15 mouse cellular contexts compared by ENCODE assay signal in genomic region chr8:120513145-120513544, GRCm38 (mm10).
DNase-seq lines count a peak whose midpoint lies in the region; ATAC-seq and TF ChIP-seq lines count a peak whose summit lies in the region.
"Had no signal": no experiment of that assay in that cellular context is flagged by ENCODE, and none has a peak within 500 bp of the region (broad histone marks: within the 10 kb centered on the region; RNA-seq: fewer than 3 reads in every experiment).

No protein-coding gene starts in this region.

- TF ChIP-seq CTCF in forebrain, postnatal 0 days (IDR thresholded peaks at IDR 0.05; ENCODE audit: low read depth) = no peak
- TF ChIP-seq CTCF in lung, postnatal 0 days (IDR thresholded peaks at IDR 0.05) = no peak

- peaks cover 100% of the 10 kb centered on the region for H3K4me1 ChIP-seq in heart, embryonic 10.5 days
- peaks cover 49% of the 10 kb centered on the region for H3K4me1 ChIP-seq in forebrain, postnatal 0 days (ENCODE audit: insufficient read depth)
- peaks cover 89% of the 10 kb centered on the region for H3K4me1 ChIP-seq in midbrain, embryonic 11.5 days (ENCODE audit: control insufficient read depth, insufficient read depth, low read length)
- peaks cover 21% of the 10 kb centered on the region; the same call in 1 of the 2 replicates for H3K4me1 ChIP-seq in lung, postnatal 0 days (ENCODE audit: insufficient read depth, low read depth, low read length)

- 0 out of 2 replicates have a peak overlapping the region, but pooled peaks have one; percentile 26 for H3K4me2 ChIP-seq in forebrain, postnatal 0 days (ENCODE audit: low read depth)
- H3K4me2 ChIP-seq in midbrain, embryonic 11.5 days = peak overlapping the region; percentile 26; the same call in 1 of the 2 replicates
- H3K4me2 ChIP-seq in lung, postnatal 0 days (replicated peaks; ENCODE audit: low read depth, low read length) = no peak overlapping the region
- H3K4me2 ChIP-seq: limb, embryonic 15.5 days had no signal

- ATAC-seq in forebrain, postnatal 0 days = no peak
- no peak for ATAC-seq in midbrain, embryonic 11.5 days (ENCODE audit: low FRiP score)
- no peak for ATAC-seq in lung, postnatal 0 days
- ATAC-seq in CD4-positive, CD25-positive, alpha-beta regulatory T cell, adult 4 months = no peak
- ATAC-seq: intestine, embryonic 16.5 days had no signal

- H3K27me3 ChIP-seq in heart, embryonic 10.5 days (ENCODE audit: insufficient read depth, poor library complexity, severe bottlenecking) = no peaks in the 10 kb centered on the region
- no peaks in the 10 kb centered on the region for H3K27me3 ChIP-seq in forebrain, postnatal 0 days (ENCODE audit: insufficient read depth, low read length)
- H3K27me3 ChIP-seq in midbrain, embryonic 11.5 days (ENCODE audit: control insufficient read depth, insufficient read depth, low read length) = peaks cover 8% of the 10 kb centered on the region; the same call in 1 of the 2 replicates
- H3K27me3 ChIP-seq in lung, postnatal 0 days (replicated peaks; ENCODE audit: insufficient read depth, low read length) = no peaks in the 10 kb centered on the region
- H3K27me3 ChIP-seq: limb, embryonic 15.5 days had no signal

- no peaks in the 10 kb centered on the region for H3K9me3 ChIP-seq in heart, embryonic 10.5 days
- H3K9me3 ChIP-seq in forebrain, postnatal 0 days (ENCODE audit: low read length) = no peaks in the 10 kb centered on the region
- H3K9me3 ChIP-seq in midbrain, embryonic 11.5 days (ENCODE audit: control insufficient read depth, low read length) = no peaks in the 10 kb centered on the region
- H3K9me3 ChIP-seq in lung, postnatal 0 days (ENCODE audit: low read length) = no peaks in the 10 kb centered on the region
- H3K9me3 ChIP-seq: limb, embryonic 15.5 days had no signal

- peak overlapping the region; percentile 19; the same call in 1 of the 2 replicates for H3K4me3 ChIP-seq in heart, embryonic 10.5 days
- no peak overlapping the region for H3K4me3 ChIP-seq in forebrain, postnatal 0 days (ENCODE audit: low read depth, low read length)
- H3K4me3 ChIP-seq in midbrain, embryonic 11.5 days (ENCODE audit: low read depth, low read length) = no peak overlapping the region
- H3K4me3 ChIP-seq in lung, postnatal 0 days (ENCODE audit: low read depth, low read length) = no peak overlapping the region
- H3K4me3 ChIP-seq: erythroblast, embryonic 14.5 days; limb, embryonic 15.5 days had no signal

- DNase-seq in heart, embryonic 10.5 days (ENCODE audit: low spot score) = no peak
- no peak for DNase-seq in heart, adult 9 months (ENCODE audit: low spot score in 2 of 2)
- DNase-seq in ES-CJ7 (ENCODE audit: low read depth, low spot score) = peak; percentile 83
- DNase-seq in forebrain, postnatal 0 days = no peak
- DNase-seq in midbrain, embryonic 11.5 days (ENCODE audit: low spot score, missing footprints) = no peak
- DNase-seq in lung, postnatal 0 days (ENCODE audit: low spot score) = no peak
- no peak for DNase-seq in layer of hippocampus, adult 9-10 months (ENCODE audit: low spot score)
- DNase-seq: gastrocnemius, postnatal 10 days; kidney, postnatal 14 days; lung, postnatal 10 days had no signal

- H3K27ac ChIP-seq in heart, embryonic 10.5 days = peak overlapping the region; percentile 72
- peak overlapping the region; percentile 69 for H3K27ac ChIP-seq in forebrain, postnatal 0 days (ENCODE audit: low read depth, low read length)
- H3K27ac ChIP-seq in midbrain, embryonic 11.5 days (ENCODE audit: low read depth, low read length) = peak overlapping the region; percentile 87
- H3K27ac ChIP-seq in lung, postnatal 0 days (ENCODE audit: low read length) = no peak overlapping the region
- H3K27ac ChIP-seq: limb, embryonic 15.5 days; stomach, postnatal 0 days had no signal

- WGBS in heart, embryonic 10.5 days = 41% methylated on average over 6 of the region's 6 CpGs
- 49% methylated on average over 6 of the region's 6 CpGs for WGBS in forebrain, postnatal 0 days
- WGBS in midbrain, embryonic 11.5 days = 15% methylated on average over 6 of the region's 6 CpGs
- 90% methylated on average over 6 of the region's 6 CpGs for WGBS in lung, postnatal 0 days

- TF ChIP-seq EP300 in lung, postnatal 0 days (IDR thresholded peaks at IDR 0.05) = no peak

- H3K36me3 ChIP-seq in heart, embryonic 10.5 days = no peaks in the 10 kb centered on the region
- no peaks in the 10 kb centered on the region for H3K36me3 ChIP-seq in forebrain, postnatal 0 days (ENCODE audit: insufficient read depth)
- no peaks in the 10 kb centered on the region for H3K36me3 ChIP-seq in midbrain, embryonic 11.5 days (ENCODE audit: control insufficient read depth, insufficient read depth, low read length)
- H3K36me3 ChIP-seq in lung, postnatal 0 days (ENCODE audit: insufficient read depth, low read length) = no peaks in the 10 kb centered on the region
- H3K36me3 ChIP-seq: limb, embryonic 15.5 days had no signal

- H3K9ac ChIP-seq in forebrain, postnatal 0 days = no peak overlapping the region
- no peak overlapping the region; the same call in 1 of the 2 replicates for H3K9ac ChIP-seq in midbrain, embryonic 11.5 days (ENCODE audit: low read length)
- H3K9ac ChIP-seq in lung, postnatal 0 days (replicated peaks; ENCODE audit: low read depth) = no peak overlapping the region
- H3K9ac ChIP-seq: limb, embryonic 15.5 days had no signal
